Mouse (Mus musculus): ENCODE data around the gene Kif1bp. TPM values are rescaled to one million over a fixed set of nuclear protein-coding genes. Genes with fewer than 3 reads are reported as not detected.

The Kif1bp gene
- total RNA-seq, 1 experiment, result 17.3 TPM

DNA sequence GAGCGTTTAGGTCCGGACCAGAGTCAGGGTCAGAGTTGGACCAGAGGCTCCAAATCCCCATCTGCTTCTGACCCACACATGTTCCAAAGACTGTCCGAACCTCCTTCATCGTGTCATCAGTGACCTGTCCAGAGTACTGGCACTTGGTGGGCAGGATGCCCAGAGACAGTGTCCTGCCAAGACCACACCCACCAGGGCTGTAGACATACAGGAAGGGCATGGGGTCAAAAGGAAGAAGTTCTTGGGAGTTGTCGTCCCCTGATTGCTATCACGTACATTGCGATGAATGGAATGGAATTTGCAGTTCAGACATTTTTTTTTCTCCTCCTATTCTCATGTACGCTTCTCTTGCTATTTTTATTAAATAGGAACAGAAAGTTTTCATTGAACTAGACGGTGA is 48.1 kb downstream of the Kif1bp start:
- in situ Hi-C loops (cut with MboI; ENCODE audit: low sequenced_read_pairs in 2 of 2, unreplicated experiment in 2 of 2), result no loop called here
- no peak overlapping the region for H3K9ac ChIP-seq (ENCODE audit: insufficient read depth, low read depth, low read length, poor library complexity, severe bottlenecking)
- TF ChIP-seq ZNF384 (IDR thresholded peaks at IDR 0.05; ENCODE audit: low read depth, low read length) (no peak), HCFC1 (IDR thresholded peaks at IDR 0.05; ENCODE audit: borderline replicate concordance, insufficient read depth, low read length) (no peak), MAFK (IDR thresholded peaks at IDR 0.05; ENCODE audit: insufficient read depth, low read depth, low read length) (no peak), ZC3H11A (IDR thresholded peaks at IDR 0.05; ENCODE audit: borderline replicate concordance, low read depth, low read length) (no peak), CHD2 (IDR thresholded peaks at IDR 0.05; ENCODE audit: low read depth, low read length) (no peak)
- no peak for DNase-seq (ENCODE audit: low read depth, low spot score)
- H3K9me3 ChIP-seq (ENCODE audit: control insufficient read depth, insufficient read depth, low read depth, low read length), result no peaks in the 10 kb centered on the region
- H3K4me1 ChIP-seq (ENCODE audit: control insufficient read depth in 2 of 2, insufficient read depth in 2 of 2, low read length in 2 of 2, poor library complexity in 1 of 2), result no peaks in the 10 kb centered on the region
- no peak overlapping the region for H3K27ac ChIP-seq (ENCODE audit: insufficient read depth, low read depth, low read length, poor library complexity, severe bottlenecking)
- no peak overlapping the region for H3K4me3 ChIP-seq (ENCODE audit: insufficient read depth in 1 of 2, low read depth in 1 of 2, low read length in 2 of 2, poor library complexity in 1 of 2, severe bottlenecking in 1 of 2)
- no peaks in the 10 kb centered on the region for H3K36me3 ChIP-seq (ENCODE audit: control insufficient read depth, insufficient read depth, low read length, poor library complexity, severe bottlenecking)

DNA sequence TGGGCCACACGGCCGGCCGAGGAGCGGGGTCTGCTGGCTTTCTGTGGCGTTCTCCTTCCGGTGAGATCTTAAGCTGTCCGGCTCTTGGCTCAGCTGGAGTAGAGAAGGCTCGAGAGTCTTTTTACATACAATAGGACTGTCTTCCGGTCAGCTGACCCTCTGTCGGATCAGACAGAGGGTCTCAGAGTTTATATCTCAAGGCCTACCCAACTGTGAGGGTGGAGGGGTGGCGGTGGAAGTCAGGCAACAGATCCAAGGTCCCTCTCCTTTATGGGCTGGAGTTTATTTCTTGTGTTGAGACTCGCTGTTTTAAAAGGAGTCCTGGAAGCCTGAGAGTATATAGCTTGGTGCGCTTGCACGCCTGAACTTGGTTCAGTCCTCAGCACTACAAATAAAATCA is 50.9 kb downstream of the Kif1bp start, which contains the start of gene Srgn:
Gene Srgn, minus strand, starts transcription at position 101 of the 400 bp plus-strand sequence.
- no peak within 1 kb of the TSS for H3K27ac ChIP-seq (ENCODE audit: insufficient read depth, low read depth, low read length, poor library complexity, severe bottlenecking)
- in situ Hi-C loops (cut with MboI; ENCODE audit: low sequenced_read_pairs in 2 of 2, unreplicated experiment in 2 of 2), result no loop called here
- H3K4me3 ChIP-seq (ENCODE audit: insufficient read depth in 1 of 2, low read depth in 1 of 2, low read length in 2 of 2, poor library complexity in 1 of 2, severe bottlenecking in 1 of 2), result no peak within 1 kb of the TSS
- H3K9ac ChIP-seq (ENCODE audit: insufficient read depth, low read depth, low read length, poor library complexity, severe bottlenecking), result no peak within 1 kb of the TSS
- no peaks in the 10 kb centered on the region for H3K9me3 ChIP-seq (ENCODE audit: control insufficient read depth, insufficient read depth, low read depth, low read length)
- no peak for TF ChIP-seq CHD2 (IDR thresholded peaks at IDR 0.05; ENCODE audit: low read depth, low read length)
- TF ChIP-seq HCFC1 (IDR thresholded peaks at IDR 0.05; ENCODE audit: borderline replicate concordance, insufficient read depth, low read length), result no peak
- no peak for TF ChIP-seq ZNF384 (IDR thresholded peaks at IDR 0.05; ENCODE audit: low read depth, low read length)
- TF ChIP-seq ZC3H11A (IDR thresholded peaks at IDR 0.05; ENCODE audit: borderline replicate concordance, low read depth, low read length), result no peak
- TF ChIP-seq MAFK (IDR thresholded peaks at IDR 0.05; ENCODE audit: insufficient read depth, low read depth, low read length), result no peak
- peaks cover 0 to 3% of the 10 kb centered on the region in 2 experiments; a peak in 1 of 4 replicates for H3K4me1 ChIP-seq (ENCODE audit: control insufficient read depth in 2 of 2, insufficient read depth in 2 of 2, low read length in 2 of 2, poor library complexity in 1 of 2)
- H3K36me3 ChIP-seq (ENCODE audit: control insufficient read depth, insufficient read depth, low read length, poor library complexity, severe bottlenecking), result no peaks in the 10 kb centered on the region
- DNase-seq (ENCODE audit: low read depth, low spot score), result no peak

DNA sequence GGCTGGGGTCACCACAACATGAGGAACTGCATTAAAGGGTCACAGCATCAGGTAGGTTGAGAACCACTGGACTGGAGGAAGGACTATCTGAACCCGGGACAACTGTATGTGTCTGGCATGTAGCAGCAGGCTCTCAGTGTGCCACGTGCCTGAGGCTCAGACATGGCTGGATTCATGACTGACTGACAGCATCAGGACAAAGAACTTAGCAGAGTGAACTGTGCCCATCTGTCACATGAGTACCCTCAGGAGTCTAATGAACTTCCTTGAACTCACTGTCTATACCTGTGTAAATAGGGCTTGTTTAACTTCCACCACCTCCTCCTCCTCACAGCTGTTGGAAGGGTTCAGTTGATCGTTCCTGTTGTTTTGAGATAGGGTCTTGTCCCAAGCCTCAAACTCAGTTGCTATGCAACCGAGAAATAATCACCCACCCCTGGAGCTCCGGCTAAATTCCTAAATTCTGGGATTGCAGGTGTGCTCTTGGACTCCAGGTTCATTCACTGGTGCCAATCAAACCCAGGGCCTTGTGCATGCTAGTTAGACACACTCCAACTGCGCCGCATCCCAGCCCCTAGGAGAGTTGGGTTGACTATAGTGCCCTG is 55.8 kb downstream of the Kif1bp start:
- TF ChIP-seq ZC3H11A (IDR thresholded peaks at IDR 0.05; ENCODE audit: borderline replicate concordance, low read depth, low read length) (no peak), MAFK (IDR thresholded peaks at IDR 0.05; ENCODE audit: insufficient read depth, low read depth, low read length) (no peak), CHD2 (IDR thresholded peaks at IDR 0.05; ENCODE audit: low read depth, low read length) (no peak), HCFC1 (IDR thresholded peaks at IDR 0.05; ENCODE audit: borderline replicate concordance, insufficient read depth, low read length) (no peak), ZNF384 (IDR thresholded peaks at IDR 0.05; ENCODE audit: low read depth, low read length) (no peak)
- H3K27ac ChIP-seq (ENCODE audit: insufficient read depth, low read depth, low read length, poor library complexity, severe bottlenecking), result no peak overlapping the region
- no peak for DNase-seq (ENCODE audit: low read depth, low spot score)
- in situ Hi-C loops (cut with MboI; ENCODE audit: low sequenced_read_pairs in 2 of 2, unreplicated experiment in 2 of 2), result no loop called here
- no peak overlapping the region for H3K9ac ChIP-seq (ENCODE audit: insufficient read depth, low read depth, low read length, poor library complexity, severe bottlenecking)
- no peaks in the 10 kb centered on the region for H3K9me3 ChIP-seq (ENCODE audit: control insufficient read depth, insufficient read depth, low read depth, low read length)
- H3K36me3 ChIP-seq (ENCODE audit: control insufficient read depth, insufficient read depth, low read length, poor library complexity, severe bottlenecking), result no peaks in the 10 kb centered on the region
- peaks cover 9 to 12% of the 10 kb centered on the region in 2 experiments; a peak in 2 of 4 replicates for H3K4me1 ChIP-seq (ENCODE audit: control insufficient read depth in 2 of 2, insufficient read depth in 2 of 2, low read length in 2 of 2, poor library complexity in 1 of 2)
- no peak overlapping the region for H3K4me3 ChIP-seq (ENCODE audit: insufficient read depth in 1 of 2, low read depth in 1 of 2, low read length in 2 of 2, poor library complexity in 1 of 2, severe bottlenecking in 1 of 2)

GRCm38 (mm10) chr10:62521763-62522162 is 56.5 kb downstream of the Kif1bp start:
- no peak for DNase-seq (ENCODE audit: low read depth, low spot score)
- Histone ChIP-seq H3K36me3 (ENCODE audit: control insufficient read depth, insufficient read depth, low read length, poor library complexity, severe bottlenecking) (no peaks in the 10 kb centered on the region), H3K9me3 (ENCODE audit: control insufficient read depth, insufficient read depth, low read depth, low read length) (no peaks in the 10 kb centered on the region), H3K4me3 (ENCODE audit: insufficient read depth in 1 of 2, low read depth in 1 of 2, low read length in 2 of 2, poor library complexity in 1 of 2, severe bottlenecking in 1 of 2) (no peak overlapping the region), H3K4me1 (ENCODE audit: control insufficient read depth in 2 of 2, insufficient read depth in 2 of 2, low read length in 2 of 2, poor library complexity in 1 of 2) (peaks cover 9 to 16% of the 10 kb centered on the region in 2 experiments; a peak in 2 of 4 replicates), H3K9ac (ENCODE audit: insufficient read depth, low read depth, low read length, poor library complexity, severe bottlenecking) (no peak overlapping the region), H3K27ac (ENCODE audit: insufficient read depth, low read depth, low read length, poor library complexity, severe bottlenecking) (no peak overlapping the region)
- in situ Hi-C loops (cut with MboI; ENCODE audit: low sequenced_read_pairs in 2 of 2, unreplicated experiment in 2 of 2), result no loop called here
- TF ChIP-seq HCFC1 (IDR thresholded peaks at IDR 0.05; ENCODE audit: borderline replicate concordance, insufficient read depth, low read length), result no peak
- TF ChIP-seq MAFK (IDR thresholded peaks at IDR 0.05; ENCODE audit: insufficient read depth, low read depth, low read length), result no peak
- TF ChIP-seq ZC3H11A (IDR thresholded peaks at IDR 0.05; ENCODE audit: borderline replicate concordance, low read depth, low read length), result no peak
- TF ChIP-seq ZNF384 (IDR thresholded peaks at IDR 0.05; ENCODE audit: low read depth, low read length), result no peak
- TF ChIP-seq CHD2 (IDR thresholded peaks at IDR 0.05; ENCODE audit: low read depth, low read length), result no peak

Measured in ES-E14 (cell line).